Mouse (Mus musculus) adrenal gland, adult 8-10 months (tissue): Measurements from ENCODE around the gene Slco1a4. TPM values are rescaled to one million over a fixed set of nuclear protein-coding genes. Genes with fewer than 3 reads are reported as not detected.
"Not testable (repeated sequence)": the region's sequence is repeated elsewhere in the genome, so short reads cannot be mapped to it uniquely, and the experiment has no call there.

Experiments
- DNase-seq: peaks from one replicate; pipeline ENCODE4 v3.0.0; 2022
- total RNA-seq, 4 experiments: library from RNA; stranded (reverse); gene quantifications; 2 replicates each; pipeline ENCODE4 v1.2.4; 2022

The Slco1a4 gene
- 1 to 10 TPM in 1 of 4 experiments, under 1 TPM in 3; 0.07 to 1.1 (median 0.55) TPM for total RNA-seq

GRCm38 (mm10) chr6:141856085-141856484 lies at the start of gene Slco1a4:
Gene Slco1a4, minus strand, starts transcription at chr6:141856199.
- no peak for DNase-seq

- no peak for DNase-seq
Observed at GRCm38 (mm10) chr6:141898197-141898596, 42.2 kb upstream of the Slco1a4 start.

GRCm38 (mm10) chr6:141889723-141890122 lies 33.7 kb upstream of the Slco1a4 start:
- DNase-seq = no peak

- no peak for DNase-seq
Observed at GRCm38 (mm10) chr6:141888248-141888647, 32.2 kb upstream of the Slco1a4 start.

GRCm38 (mm10) chr6:141882581-141882980 lies 26.6 kb upstream of the Slco1a4 start:
- no peak for DNase-seq

- not testable (repeated sequence) for DNase-seq
Observed at GRCm38 (mm10) chr6:141875742-141876141, 19.7 kb upstream of the Slco1a4 start.

GRCm38 (mm10) chr6:141871711-141872110 lies 15.7 kb upstream of the Slco1a4 start:
- DNase-seq = no peak

GRCm38 (mm10) chr6:141868735-141869134 lies 12.7 kb upstream of the Slco1a4 start:
- no peak for DNase-seq

- no peak for DNase-seq
Observed at GRCm38 (mm10) chr6:141866026-141866425, 10.0 kb upstream of the Slco1a4 start.

- DNase-seq = no peak
Observed at GRCm38 (mm10) chr6:141857735-141858531, 1.9 kb upstream of the Slco1a4 start.

GRCm38 (mm10) chr6:141853616-141854015 lies 2.4 kb downstream of the Slco1a4 start:
- no peak for DNase-seq

- DNase-seq = no peak
Observed at GRCm38 (mm10) chr6:141849051-141849450, 6.9 kb downstream of the Slco1a4 start.

- DNase-seq = peak; percentile 13
Observed at GRCm38 (mm10) chr6:141797837-141798236, 58.2 kb downstream of the Slco1a4 start.

GRCm38 (mm10) chr6:141774476-141774875 lies 81.5 kb downstream of the Slco1a4 start:
- DNase-seq = no peak

GRCm38 (mm10) chr6:141773710-141774109 lies 82.3 kb downstream of the Slco1a4 start, which contains the start of gene Gm5724:
Gene Gm5724, minus strand, starts transcription at chr6:141773810.
- no peak for DNase-seq

Other genes starting within 250 kb of the Slco1a4 start
- gene Slco1b2, start 226.7 kb downstream of the Slco1a4 start, total RNA-seq = under 1 TPM in 3 of 4 experiments, not detected in 1; 0.17 to 0.45 (median 0.38) TPM
- not detected for gene Gm5724, start 82.4 kb downstream of the Slco1a4 start, total RNA-seq
- under 1 TPM in 1 of 4 experiments, not detected in 3; 0.30 TPM for gene Slco1a1, start 90.8 kb upstream of the Slco1a4 start, total RNA-seq
- not detected for gene Gm6614, start 155.2 kb upstream of the Slco1a4 start, total RNA-seq